Mouse (Mus musculus): ENCODE results near the gene Zkscan5.
"Not testable (repeated sequence)": the region's sequence is repeated elsewhere in the genome, so short reads cannot be mapped to it uniquely, and the experiment has no call there.

The Zkscan5 gene

GRCm38 (mm10) chr5:145213505-145213904, 9.1 kb downstream of the Zkscan5 start:
- no peak for DNase-seq (ENCODE audit: low spot score)

DNA sequence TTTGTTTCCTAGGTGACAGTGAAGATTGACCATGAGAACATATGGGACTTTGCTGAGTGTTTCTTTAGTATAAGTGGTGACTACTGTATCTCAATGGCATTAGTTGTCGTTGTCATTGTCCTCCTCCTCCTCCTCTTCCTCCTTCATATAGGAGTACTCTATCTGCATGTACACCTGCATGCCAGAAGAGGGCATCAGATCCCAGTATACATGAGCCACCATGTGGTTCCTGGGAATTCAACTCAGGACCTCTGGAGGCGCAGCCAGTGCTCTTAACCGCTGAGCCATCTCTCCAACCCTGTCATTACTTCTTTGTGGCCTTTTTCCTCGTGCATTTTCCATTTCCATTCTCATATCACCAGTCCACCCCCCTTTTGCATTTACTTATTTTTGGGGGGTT, 10.3 kb downstream of the Zkscan5 start:
- no peak for DNase-seq (ENCODE audit: low spot score)

- DNase-seq (ENCODE audit: low spot score) = no peak
These were observed 13.4 kb downstream of the Zkscan5 start for GRCm38 (mm10) chr5:145217746-145218145.

- no peak for DNase-seq (ENCODE audit: low spot score)
These were observed 13.8 kb downstream of the Zkscan5 start for GRCm38 (mm10) chr5:145218206-145218605.

- no peak for DNase-seq (ENCODE audit: low spot score)
These were observed 14.3 kb downstream of the Zkscan5 start for GRCm38 (mm10) chr5:145218671-145219070.

DNA sequence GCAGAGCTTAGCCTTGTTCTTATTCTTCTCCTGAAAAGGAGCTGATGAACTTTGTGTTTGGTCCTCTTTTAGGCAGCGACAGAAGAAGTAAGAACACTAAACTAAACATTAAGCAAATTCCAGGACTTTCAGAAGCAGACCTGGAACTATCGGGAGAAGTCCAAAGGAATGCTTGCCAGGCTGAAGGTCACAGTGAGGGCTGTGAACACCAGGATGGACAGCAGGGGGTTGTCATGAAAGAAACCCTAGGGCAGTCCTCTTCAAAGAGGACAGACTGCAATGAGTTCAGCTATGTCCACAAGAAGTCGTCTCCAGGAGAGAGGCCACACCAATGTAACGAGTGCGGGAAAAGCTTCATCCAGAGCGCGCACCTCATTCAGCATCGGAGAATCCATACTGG, 15.6 kb downstream of the Zkscan5 start:
- DNase-seq (ENCODE audit: low spot score) = no peak

- DNase-seq (ENCODE audit: low spot score) = no peak
These were observed 18.5 kb downstream of the Zkscan5 start for GRCm38 (mm10) chr5:145222840-145223239.

DNA sequence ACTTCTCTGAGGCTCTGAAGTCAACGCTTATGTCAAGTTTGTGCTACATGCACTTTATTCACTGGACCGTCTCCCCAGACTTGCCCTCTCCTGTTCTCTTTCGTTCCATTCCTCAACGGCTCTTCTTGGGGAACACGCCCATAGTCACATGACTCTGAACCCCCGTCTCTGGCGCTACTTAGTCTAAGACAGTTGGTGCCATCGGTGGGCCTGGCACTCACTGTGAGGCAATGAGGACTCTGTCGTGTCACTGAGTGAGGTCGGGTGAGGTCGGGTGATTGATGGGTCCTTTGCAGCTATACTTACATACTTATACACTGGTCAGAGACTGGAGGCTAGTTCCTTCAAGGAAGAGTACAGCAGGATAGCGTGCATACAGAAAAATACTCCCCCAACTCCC, 19.0 kb downstream of the Zkscan5 start:
- no peak for DNase-seq (ENCODE audit: low spot score)

- DNase-seq (ENCODE audit: low spot score) = no peak
These were observed 22.1 kb downstream of the Zkscan5 start for GRCm38 (mm10) chr5:145226453-145226852.

DNA sequence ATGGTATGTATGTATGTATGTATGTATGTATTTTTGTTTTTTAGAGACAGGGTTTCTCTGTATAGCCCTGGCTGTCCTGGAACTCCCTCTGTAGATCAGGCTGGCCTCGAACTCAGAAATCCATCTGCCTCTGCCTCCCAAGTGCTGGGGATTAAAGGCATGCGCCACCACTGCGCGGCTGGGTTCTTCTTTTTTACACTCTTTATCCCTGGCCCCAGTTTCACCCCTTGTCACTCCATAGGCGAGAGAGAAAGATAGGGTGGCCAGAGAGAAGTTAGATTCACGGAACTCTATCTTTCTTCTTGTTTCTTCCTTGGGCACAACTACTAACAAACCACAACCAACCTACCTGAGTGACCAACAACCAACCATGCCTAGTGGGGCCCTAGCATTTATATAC, 24.9 kb downstream of the Zkscan5 start:
- DNase-seq (ENCODE audit: low spot score) = not testable (repeated sequence)

DNA sequence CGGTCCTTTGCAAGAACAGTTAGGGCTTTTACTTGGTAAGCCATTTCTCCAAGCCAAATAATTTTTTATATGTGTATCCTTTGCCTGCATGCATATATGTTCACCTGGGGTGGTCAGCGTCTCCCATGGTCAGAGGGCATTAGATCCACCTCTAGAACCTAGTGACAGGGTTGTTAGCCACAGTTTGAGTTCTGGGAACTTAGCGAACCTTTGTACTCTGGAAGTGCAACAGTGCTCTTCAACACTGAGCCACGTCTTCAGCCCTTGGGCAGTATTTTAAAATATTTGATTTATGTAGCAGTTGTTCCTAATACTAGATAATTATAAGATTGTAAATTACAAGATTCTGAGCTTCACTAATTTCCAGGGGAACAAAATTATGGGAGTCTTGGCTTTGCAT, 26.3 kb downstream of the Zkscan5 start:
- DNase-seq (ENCODE audit: low spot score) = no peak

GRCm38 (mm10) chr5:145231367-145231871, 27.1 kb downstream of the Zkscan5 start, which contains the start of gene Zfp655:
Zfp655 (plus strand) TSS chr5:145231715.
- peak; percentile 98 for DNase-seq (ENCODE audit: low spot score)

DNA sequence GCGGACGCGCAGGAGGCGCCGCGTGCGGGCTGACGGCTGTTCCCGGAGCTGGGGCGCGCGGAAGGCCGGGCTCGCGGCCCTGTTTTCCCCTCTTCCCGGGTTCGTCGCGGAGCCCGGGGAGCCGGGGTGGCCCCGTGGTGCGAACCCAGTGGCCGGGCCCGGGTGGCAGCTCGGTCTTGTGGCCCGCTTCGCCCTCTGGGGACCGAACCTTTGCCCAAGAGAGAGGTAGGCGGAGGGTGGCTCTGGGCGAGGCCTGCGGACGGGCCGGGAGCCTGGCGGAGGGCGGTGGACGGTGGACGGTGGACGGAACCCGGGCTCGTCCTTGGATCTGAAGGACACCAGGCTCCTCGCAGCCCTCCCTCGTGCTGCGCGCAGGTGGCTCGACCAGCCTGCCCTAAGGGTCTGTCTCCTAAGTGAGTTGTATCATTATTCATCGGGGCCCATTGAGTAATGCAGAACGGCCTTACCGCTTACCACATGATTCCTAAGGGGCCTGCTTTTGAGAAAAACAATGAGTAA, 27.6 kb downstream of the Zkscan5 start:
- DNase-seq (ENCODE audit: low spot score) = no peak

GRCm38 (mm10) chr5:145234636-145235035, 30.3 kb downstream of the Zkscan5 start:
- DNase-seq (ENCODE audit: low spot score) = peak; percentile 18

- no peak for DNase-seq (ENCODE audit: low spot score)
These were observed 45.2 kb downstream of the Zkscan5 start for GRCm38 (mm10) chr5:145249520-145249919.
